Mouse (Mus musculus) megakaryocyte, adult 5-6 weeks (primary cell): ENCODE measurements at regions not wholly inside any gene's neighbourhood (a gene's known extent, or its start where the extent isn't known, plus 50 kb on each side); places are given as distances from the start of the nearest gene placed in this dataset.

ENCODE experiments used
- ATAC-seq: 2 replicates; pipeline ENCODE4 v1.8.0; 2016; ENCODE audit warnings: mild to moderate bottlenecking, inconsistent platforms; ENCODE audit not compliant: poor library complexity, severe bottlenecking

- no peak for ATAC-seq
Measured at GRCm38 (mm10) chr5:46278190-46278589, 420.8 kb upstream of the Lcorl start.

DNA sequence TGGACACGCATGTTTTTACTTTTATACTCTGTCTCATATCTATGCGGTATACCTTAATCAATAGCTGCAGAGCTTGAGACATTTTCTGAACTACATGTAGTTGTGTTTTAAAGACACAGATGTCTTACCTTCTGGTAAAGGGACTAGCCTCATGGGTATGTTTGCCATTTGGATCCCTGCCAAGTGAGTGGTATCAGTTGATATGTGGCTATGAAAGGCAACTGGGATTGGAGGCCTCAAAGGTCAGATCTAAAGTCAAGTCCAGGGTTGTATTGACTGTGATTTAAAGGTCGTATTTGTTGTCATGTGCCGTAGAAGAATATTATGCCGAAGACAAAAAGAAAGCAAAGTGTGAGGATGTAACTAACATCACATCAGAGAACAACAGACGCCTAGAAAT is 399.3 kb upstream of the Lcorl start:
- ATAC-seq, result no peak

DNA sequence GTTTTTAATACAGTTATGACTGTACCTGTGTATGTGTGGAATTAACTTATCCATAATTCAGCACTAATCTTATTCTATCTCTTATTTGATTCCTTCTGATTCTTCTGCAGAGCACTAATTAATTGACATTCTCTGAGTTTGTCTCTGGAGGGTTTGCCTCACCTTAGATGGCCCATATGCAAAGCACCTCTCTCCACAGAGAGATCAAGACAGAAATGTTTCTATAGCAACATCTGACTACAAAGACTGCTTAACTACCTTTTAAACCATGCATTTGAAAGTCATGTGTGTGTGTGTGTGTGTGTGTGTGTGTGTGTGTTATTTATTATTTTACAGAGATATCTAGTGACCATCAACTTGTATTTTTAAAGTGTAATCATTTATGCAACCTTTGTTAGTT is 396.5 kb upstream of the Lcorl start:
- ATAC-seq, result no peak

GRCm38 (mm10) chr5:46235364-46236067 is 378.1 kb upstream of the Lcorl start:
- ATAC-seq, result no peak

DNA sequence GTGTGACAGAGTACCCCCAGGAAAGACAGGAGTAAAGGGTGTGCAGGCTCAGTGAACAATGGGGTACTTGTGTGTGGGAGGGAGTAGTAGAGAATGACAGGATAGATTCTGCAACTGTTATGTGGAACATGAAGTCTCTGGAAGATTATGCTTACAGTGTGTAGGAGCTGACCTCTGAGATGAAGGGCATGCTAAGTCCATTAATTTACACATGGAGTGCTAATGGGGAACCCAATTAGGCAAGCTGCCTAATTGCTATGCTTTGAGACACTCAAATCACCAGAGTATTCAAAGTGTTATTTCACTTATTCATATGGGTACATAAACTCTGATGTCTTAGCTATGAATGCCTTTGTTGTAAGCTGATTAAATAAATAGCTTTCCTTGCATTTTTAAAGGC is 375.4 kb upstream of the Lcorl start:
- no peak for ATAC-seq

DNA sequence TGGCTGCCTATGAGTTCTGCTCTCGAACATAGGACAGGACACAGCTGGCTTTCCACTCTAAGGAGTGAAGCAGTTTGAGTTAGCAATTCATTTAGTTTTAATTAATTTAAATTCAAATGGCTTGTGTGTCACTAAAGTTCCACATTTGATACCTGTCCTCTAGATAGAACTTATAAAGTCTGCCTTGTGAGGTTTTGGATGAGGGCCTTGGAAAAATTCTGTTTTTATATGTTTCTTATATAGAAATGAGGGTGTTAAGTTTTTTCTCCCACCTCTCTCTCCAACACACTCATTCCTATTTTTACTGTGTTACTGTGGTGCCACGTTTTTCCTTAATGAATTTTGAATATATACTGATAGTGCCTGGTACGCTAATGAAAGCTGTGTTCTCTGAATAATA is 371.3 kb upstream of the Lcorl start:
- no peak for ATAC-seq

DNA sequence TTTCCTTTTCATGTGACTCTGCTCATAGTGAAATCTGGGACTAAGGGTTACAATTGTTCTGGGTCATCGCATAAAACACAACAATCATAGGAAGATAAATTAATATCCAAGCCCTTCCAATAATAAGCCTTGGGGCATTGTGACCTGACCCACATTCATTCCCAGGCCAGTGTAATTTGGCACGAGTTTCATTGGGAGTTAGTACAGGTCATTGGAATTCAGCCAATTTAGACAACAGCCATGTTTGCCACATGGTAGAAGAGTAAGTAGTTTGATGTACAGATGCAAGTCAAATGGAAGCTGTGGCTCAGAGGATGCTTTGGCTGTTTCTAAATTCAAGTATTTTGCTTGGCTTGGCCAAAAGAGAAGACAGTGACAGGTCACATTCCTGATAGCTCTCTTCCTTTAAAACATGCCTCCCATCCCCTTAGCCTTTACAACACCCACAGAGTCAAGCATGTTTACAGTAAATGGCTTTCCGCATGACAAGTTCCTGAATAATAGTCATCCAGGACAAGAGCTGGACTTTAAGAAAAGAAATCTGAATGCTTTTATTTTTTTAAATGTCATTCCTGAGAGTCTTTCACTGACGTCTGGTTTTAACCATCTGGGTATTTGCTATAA is 355.5 kb upstream of the Lcorl start:
- ATAC-seq, result no peak

GRCm38 (mm10) chr5:46209076-46209475 is 351.7 kb upstream of the Lcorl start:
- ATAC-seq, result no peak

GRCm38 (mm10) chr5:46203744-46204143 is 346.3 kb upstream of the Lcorl start:
- no peak for ATAC-seq

DNA sequence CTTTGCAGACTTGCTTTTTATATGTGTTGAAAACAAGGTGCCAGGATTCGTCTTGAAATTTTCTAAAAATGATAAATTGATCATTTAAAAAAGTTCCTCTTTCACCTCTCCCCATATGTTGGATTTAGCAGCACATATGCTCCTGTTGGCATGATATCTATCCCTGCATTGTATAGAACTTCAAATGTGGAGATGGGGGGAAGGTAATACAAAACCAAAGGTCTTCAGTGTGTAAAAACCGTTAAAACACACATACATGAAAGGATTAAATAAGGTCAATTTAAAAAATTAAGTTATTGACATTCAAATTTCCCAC is 345.0 kb upstream of the Lcorl start:
- ATAC-seq, result no peak

- no peak for ATAC-seq
Measured at GRCm38 (mm10) chr5:46201639-46202456, 344.4 kb upstream of the Lcorl start.

DNA sequence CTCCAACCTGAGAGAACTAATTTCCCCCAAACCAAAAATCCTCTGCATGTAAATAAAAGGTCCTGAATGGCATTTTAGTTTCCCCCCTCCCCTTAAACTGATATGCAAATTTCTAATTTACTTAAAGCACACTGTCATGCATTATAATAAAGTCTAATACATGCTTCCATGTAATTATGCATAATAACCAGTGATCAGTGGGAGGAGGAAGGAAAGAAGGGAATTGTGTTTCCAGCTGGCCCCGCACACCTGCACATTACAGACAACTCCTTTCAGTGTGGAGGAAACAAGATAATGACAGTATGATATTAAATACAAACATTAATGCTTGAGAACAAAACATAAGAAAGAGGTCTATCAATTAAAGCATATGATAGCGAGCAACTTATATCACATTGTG is 329.5 kb upstream of the Lcorl start:
- ATAC-seq, result no peak

DNA sequence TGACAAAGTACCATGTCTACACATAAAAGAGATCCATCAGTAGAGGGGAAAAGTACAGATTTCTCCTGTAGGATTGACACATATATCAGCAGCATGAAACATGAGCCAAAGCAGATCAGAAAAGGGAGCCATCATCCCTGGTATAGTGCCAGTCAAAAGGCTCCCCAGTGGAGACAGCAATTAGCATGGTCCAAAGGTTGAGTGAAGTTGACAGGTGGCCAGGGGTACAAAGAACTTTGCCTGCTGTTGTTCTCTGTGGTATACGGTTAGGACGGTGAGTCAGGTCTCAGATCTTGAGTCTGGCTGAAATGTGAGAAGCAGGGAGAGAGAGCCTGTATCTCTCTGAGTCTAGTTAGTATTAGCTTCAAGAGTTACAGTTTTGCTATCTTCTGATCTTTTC is 324.7 kb upstream of the Lcorl start:
- no peak for ATAC-seq

DNA sequence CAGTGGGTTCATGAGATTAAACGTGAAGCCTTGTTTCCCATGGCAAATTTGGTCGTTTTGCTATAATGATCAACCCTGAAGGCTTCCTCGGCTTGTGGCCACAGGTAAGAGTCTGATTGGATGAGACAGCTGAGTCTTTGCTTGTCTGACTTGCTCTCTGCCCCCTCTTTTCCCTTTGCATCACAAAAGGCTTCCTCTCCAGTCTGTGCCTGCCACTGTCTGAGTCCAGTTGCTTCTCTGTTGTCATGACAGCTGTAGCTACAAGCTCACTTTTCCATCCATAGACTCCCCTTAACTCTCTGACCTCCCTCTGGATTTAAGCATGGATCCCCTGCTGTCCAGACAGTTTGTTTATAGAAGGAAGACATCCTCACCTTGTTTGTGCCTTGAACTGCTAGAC is 314.9 kb upstream of the Lcorl start:
- no peak for ATAC-seq

GRCm38 (mm10) chr5:46160774-46161173 is 303.4 kb upstream of the Lcorl start:
- no peak for ATAC-seq

DNA sequence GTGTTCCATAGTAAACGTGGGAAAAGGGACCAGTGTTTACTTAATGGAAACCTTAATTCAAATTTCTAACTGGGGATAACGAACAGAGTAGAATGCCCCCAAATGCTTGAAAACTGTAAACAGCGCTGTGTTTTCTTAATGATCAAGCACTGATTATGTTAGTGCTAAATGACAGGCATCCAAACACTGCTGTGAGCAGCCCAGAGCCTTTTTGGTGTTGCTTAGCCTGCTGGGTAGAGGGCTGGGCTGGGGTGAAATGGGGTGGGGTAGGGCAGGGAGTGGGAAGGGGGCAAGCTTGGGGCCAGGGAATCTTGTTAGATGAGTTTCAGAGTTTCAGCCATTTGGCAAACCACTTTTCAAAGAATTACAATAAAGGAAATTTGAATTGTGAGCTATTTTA is 294.6 kb upstream of the Lcorl start:
- ATAC-seq, result no peak

- ATAC-seq, result no peak
Measured at GRCm38 (mm10) chr5:46150825-46151224, 293.4 kb upstream of the Lcorl start.

DNA sequence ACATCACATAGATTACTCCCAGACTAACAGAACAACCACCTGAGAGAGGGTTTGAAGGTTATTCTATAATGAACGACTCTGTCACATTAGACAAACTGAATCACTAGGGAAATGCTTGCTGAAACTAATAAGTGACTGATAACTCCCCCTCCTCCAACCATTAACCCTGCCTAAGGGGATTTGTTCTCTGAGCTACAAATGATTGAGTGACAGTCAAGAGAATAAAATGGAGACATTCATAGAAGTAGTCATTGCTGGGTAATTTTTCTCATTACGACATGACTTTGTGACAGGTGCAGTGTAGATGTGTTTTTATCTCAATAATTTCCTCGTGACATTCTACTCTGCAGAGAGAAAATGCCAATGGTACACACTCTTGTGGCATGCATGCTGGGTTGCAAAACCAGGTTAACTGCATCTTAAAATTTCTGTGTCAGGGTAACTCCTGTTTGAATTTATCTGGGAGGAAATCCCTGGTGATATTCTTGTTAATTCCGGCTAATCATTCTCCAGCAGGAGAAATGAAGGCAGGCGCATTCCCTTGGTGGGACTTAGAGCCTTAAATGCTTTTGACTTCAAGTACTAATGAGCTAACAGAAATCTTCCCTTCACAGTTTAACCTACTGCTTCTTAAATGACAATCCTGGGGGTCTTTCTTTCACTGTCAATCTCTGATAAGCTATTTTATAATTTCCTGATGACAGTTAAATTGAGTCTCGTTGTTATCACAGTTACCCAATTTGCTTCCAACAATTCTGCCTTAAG is 292.6 kb upstream of the Lcorl start:
- no peak for ATAC-seq

GRCm38 (mm10) chr5:46139024-46139423 is 281.6 kb upstream of the Lcorl start:
- no peak for ATAC-seq

GRCm38 (mm10) chr5:46137695-46138094 is 280.3 kb upstream of the Lcorl start:
- ATAC-seq, result no peak

- no peak for ATAC-seq
Measured at GRCm38 (mm10) chr5:46108020-46108419, 250.6 kb upstream of the Lcorl start.
